Mouse (Mus musculus) ES-E14 (cell line): ENCODE measurements at regions not wholly inside any gene's neighbourhood (a gene's known extent, or its start where the extent isn't known, plus 50 kb on each side); places are given as distances from the start of the nearest gene placed in this dataset.
A peak's percentile ranks its signal among the peaks of the same experiment; 100 is the strongest.
"Not testable (repeated sequence)": the region's sequence is repeated elsewhere in the genome, so short reads cannot be mapped to it uniquely, and the experiment has no call there.

Experiments
- DNase-seq: peaks from one replicate; pipeline ENCODE4 v3.0.0-alpha.2; 2013; ENCODE audit warnings: low read depth, low spot score
- H3K27ac ChIP-seq: 2 replicates; pipeline ENCODE4 v1.5.1; 2012; ENCODE audit warnings: low read depth, mild to moderate bottlenecking, low read length, moderate library complexity, mixed read lengths; ENCODE audit not compliant: poor library complexity, insufficient read depth, severe bottlenecking
- H3K36me3 ChIP-seq: 2 replicates; pipeline ENCODE4 v1.6.1; 2012; ENCODE audit warnings: mild to moderate bottlenecking, low read length, moderate library complexity, mixed read lengths; ENCODE audit not compliant: control insufficient read depth, poor library complexity, insufficient read depth, severe bottlenecking
- H3K4me1 ChIP-seq, 2 experiments: fragments of 150-350 bp in 1 of 2; sonication (generic) in 1 of 2; 2 replicates each; pipeline ENCODE4 v1.6.1; 2012; ENCODE audit warnings: low read length in 2 of 2, mild to moderate bottlenecking in 1 of 2, mixed read lengths in 1 of 2; ENCODE audit not compliant: control insufficient read depth in 2 of 2, insufficient read depth in 2 of 2, poor library complexity in 1 of 2
- H3K4me3 ChIP-seq, 2 experiments: fragments of 150-350 bp in 1 of 2; sonication (generic) in 1 of 2; 2 replicates each; pipeline ENCODE4 v1.5.1; 2012; ENCODE audit warnings: low read length in 2 of 2, low read depth in 1 of 2, mild to moderate bottlenecking in 1 of 2, mixed read lengths in 1 of 2; ENCODE audit not compliant: insufficient read depth in 1 of 2, poor library complexity in 1 of 2, severe bottlenecking in 1 of 2
- H3K9ac ChIP-seq: 2 replicates; pipeline ENCODE4 v1.6.1; 2012; ENCODE audit warnings: low read depth, mild to moderate bottlenecking, low read length, mixed read lengths; ENCODE audit not compliant: poor library complexity, insufficient read depth, severe bottlenecking
- H3K9me3 ChIP-seq: fragments of 150-350 bp; sonication (generic); 2 replicates; pipeline ENCODE4 v1.6.1; 2012; ENCODE audit warnings: low read depth, mild to moderate bottlenecking, low read length; ENCODE audit not compliant: control insufficient read depth, insufficient read depth
- CHD2 ChIP-seq: IDR thresholded peaks from 2 replicates; pipeline ENCODE4 v1.6.1; 2014; ENCODE audit warnings: mild to moderate bottlenecking, low read depth, low read length, inconsistent platforms
- HCFC1 ChIP-seq: IDR thresholded peaks from 2 replicates; pipeline ENCODE4 v1.6.1; 2012; ENCODE audit warnings: low read length, inconsistent platforms, borderline replicate concordance; ENCODE audit not compliant: insufficient read depth
- MAFK ChIP-seq: IDR thresholded peaks from 2 replicates; pipeline ENCODE4 v1.6.1; 2014; ENCODE audit warnings: mild to moderate bottlenecking, low read depth, low read length, inconsistent platforms; ENCODE audit not compliant: insufficient read depth
- ZC3H11A ChIP-seq: IDR thresholded peaks from 2 replicates; pipeline ENCODE4 v1.6.1; 2012; ENCODE audit warnings: low read depth, mild to moderate bottlenecking, inconsistent platforms, low read length, borderline replicate concordance
- ZNF384 ChIP-seq: IDR thresholded peaks from 2 replicates; pipeline ENCODE4 v1.6.1; 2012; ENCODE audit warnings: low read depth, low read length, inconsistent platforms
- in situ Hi-C, 2 experiments: fragments of 600-800 bp; cut with MboI; formaldehyde crosslinking; loops; one replicate each; pipeline ENCODE4 v1.15.1; 2025; ENCODE audit warnings: low sequenced_read_pairs in 2 of 2, inconsistent platforms in 1 of 2; ENCODE audit not compliant: unreplicated experiment in 2 of 2

GRCm38 (mm10) chr13:69129056-69129620, 129.8 kb upstream of the Adcy2 start:
- Histone ChIP-seq H3K9me3 (no peaks in the 10 kb centered on the region), H3K4me1 (no peaks in the 10 kb centered on the region), H3K9ac (no peak overlapping the region), H3K4me3 (no peak overlapping the region), H3K27ac (no peak overlapping the region), H3K36me3 (no peaks in the 10 kb centered on the region)
- no peak for TF ChIP-seq ZNF384
- TF ChIP-seq MAFK = no peak
- no peak for TF ChIP-seq CHD2
- no peak for TF ChIP-seq HCFC1
- TF ChIP-seq ZC3H11A = no peak
- in situ Hi-C loops = no loop called here
- no peak for DNase-seq

GRCm38 (mm10) chr13:69127522-69127921, 128.2 kb upstream of the Adcy2 start:
- Histone ChIP-seq H3K4me3 (no peak overlapping the region), H3K4me1 (no peaks in the 10 kb centered on the region), H3K9me3 (no peaks in the 10 kb centered on the region), H3K36me3 (no peaks in the 10 kb centered on the region), H3K27ac (no peak overlapping the region), H3K9ac (no peak overlapping the region)
- no peak for DNase-seq
- in situ Hi-C loops = no loop called here
- TF ChIP-seq CHD2 (no peak), HCFC1 (no peak), ZNF384 (no peak), MAFK (no peak), ZC3H11A (no peak)

- H3K27ac ChIP-seq, in situ Hi-C loops, H3K36me3 ChIP-seq, DNase-seq, H3K9me3 ChIP-seq, H3K9ac ChIP-seq, H3K4me1 ChIP-seq, H3K4me3 ChIP-seq: not testable (repeated sequence)
Measured at GRCm38 (mm10) chr13:69118743-69119142, 119.4 kb upstream of the Adcy2 start.

- in situ Hi-C loops = no loop called here
- TF ChIP-seq MAFK (no peak), HCFC1 (no peak), CHD2 (no peak), ZC3H11A (no peak), ZNF384 (no peak)
- Histone ChIP-seq H3K36me3 (no peaks in the 10 kb centered on the region), H3K9ac (no peak overlapping the region), H3K27ac (no peak overlapping the region), H3K9me3 (no peaks in the 10 kb centered on the region), H3K4me3 (no peak overlapping the region), H3K4me1 (no peaks in the 10 kb centered on the region)
- DNase-seq = no peak
Measured at GRCm38 (mm10) chr13:69109168-69109567, 109.8 kb upstream of the Adcy2 start.

- TF ChIP-seq CHD2 = no peak
- no peak for TF ChIP-seq HCFC1
- TF ChIP-seq ZNF384 = no peak
- no peak for TF ChIP-seq MAFK
- no peak overlapping the region for H3K9ac ChIP-seq
- DNase-seq = peak; percentile 34
Measured at GRCm38 (mm10) chr13:69086613-69087012, 87.3 kb upstream of the Adcy2 start.

More at GRCm38 (mm10) chr13:69086613-69087012, 87.3 kb upstream of the Adcy2 start:
- Histone ChIP-seq H3K4me1 (no peaks in the 10 kb centered on the region), H3K4me3 (no peak overlapping the region), H3K36me3 (no peaks in the 10 kb centered on the region), H3K9me3 (no peaks in the 10 kb centered on the region), H3K27ac (no peak overlapping the region)
- in situ Hi-C loops = no loop called here
